ENCODE assay signal across 23 mouse cellular contexts in genomic region chr1:37475312-37475711, GRCm38 (mm10).
"Had no signal": no experiment of that assay in that cellular context is flagged by ENCODE, and none has a peak within 500 bp of the region (broad histone marks: within the 10 kb centered on the region; RNA-seq: fewer than 3 reads in every experiment).

No protein-coding gene starts in this region.

- H3K4me2 ChIP-seq: heart, embryonic 13.5 days; heart, embryonic 15.5 days; hindbrain, embryonic 12.5 days; hindbrain, embryonic 14.5 days; intestine, embryonic 15.5 days; limb, embryonic 12.5 days; liver, embryonic 12.5 days had no signal

- DNase-seq: gastrocnemius, postnatal 14 days; gastrocnemius, postnatal 36 days; heart, adult 11 months; heart, adult 2 months; heart, postnatal 14 days; heart, postnatal 36 days; kidney, adult 18-20 months; kidney, adult 8-10 months; kidney, postnatal 10 days; kidney, postnatal 25 days; liver had no signal

- H3K27ac ChIP-seq: heart, adult 2 months; heart, embryonic 13.5 days; heart, embryonic 15.5 days; hindbrain, embryonic 12.5 days; hindbrain, embryonic 14.5 days; intestine, embryonic 15.5 days; left cerebral cortex, adult 2 months; limb, embryonic 10.5 days; limb, embryonic 12.5 days; liver, embryonic 12.5 days had no signal

- H3K36me3 ChIP-seq: heart, embryonic 13.5 days; heart, embryonic 15.5 days; hindbrain, embryonic 12.5 days; intestine, embryonic 15.5 days; limb, embryonic 10.5 days; limb, embryonic 12.5 days; liver, embryonic 12.5 days had no signal

- H3K4me3 ChIP-seq: heart, adult 2 months; heart, embryonic 13.5 days; heart, embryonic 15.5 days; hindbrain, embryonic 12.5 days; intestine, embryonic 15.5 days; left cerebral cortex, adult 2 months; limb, embryonic 10.5 days; limb, embryonic 12.5 days; liver, embryonic 12.5 days had no signal

- H3K27me3 ChIP-seq: heart, embryonic 13.5 days; heart, embryonic 15.5 days; hindbrain, embryonic 12.5 days; intestine, embryonic 15.5 days; limb, embryonic 12.5 days; liver, embryonic 12.5 days had no signal

- H3K9me3 ChIP-seq: heart, embryonic 13.5 days; heart, embryonic 15.5 days; hindbrain, embryonic 12.5 days; intestine, embryonic 15.5 days; limb, embryonic 10.5 days; limb, embryonic 12.5 days; liver, embryonic 12.5 days had no signal

- H3K9ac ChIP-seq: heart, embryonic 13.5 days; heart, embryonic 15.5 days; hindbrain, embryonic 12.5 days; hindbrain, embryonic 14.5 days; intestine, embryonic 15.5 days; limb, embryonic 12.5 days; liver, embryonic 12.5 days had no signal

- H3K4me1 ChIP-seq: hindbrain, embryonic 12.5 days; limb, embryonic 10.5 days had no signal

- ATAC-seq: hindbrain, embryonic 16.5 days; inflammation-experienced regulatory T-cells, adult 6 months; intestine, embryonic 15.5 days; intestine, postnatal 0 days; liver, embryonic 12.5 days had no signal
